Mouse (Mus musculus): ENCODE results near the gene Slc36a1. TPM values are rescaled to one million over a fixed set of nuclear protein-coding genes. Genes with fewer than 3 reads are reported as not detected.

Slc36a1 gene
- polyA plus RNA-seq, 1 experiment, result 17.3 TPM

GRCm38 (mm10) chr11:55261105-55261504, 57.0 kb downstream of the Slc36a1 start:
- no peak for DNase-seq (ENCODE audit: low read depth, low spot score)
- 89% methylated on average over 4 of the region's 4 CpGs for WGBS

DNA sequence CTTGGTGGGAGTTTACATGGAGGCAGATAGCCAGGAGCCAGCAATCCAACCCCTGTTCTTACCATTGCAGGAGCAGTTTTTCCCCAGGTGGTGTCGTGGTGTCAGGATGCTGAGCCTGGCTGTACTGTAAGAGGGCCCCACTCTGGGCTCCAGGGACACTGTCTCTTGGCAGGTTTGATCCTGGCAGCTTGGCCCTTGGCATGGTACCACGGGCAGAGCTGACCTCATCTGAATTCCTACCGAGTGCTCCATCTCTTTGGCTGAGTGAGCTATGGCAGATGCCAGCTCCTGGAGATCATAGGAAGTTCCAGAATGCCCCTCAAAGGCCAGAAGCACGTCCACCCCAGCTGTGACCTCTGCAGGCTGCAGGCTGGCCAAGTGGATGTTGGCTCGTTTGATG, 57.9 kb downstream of the Slc36a1 start:
- no peak for DNase-seq (ENCODE audit: low read depth, low spot score)
- 69% methylated on average over 5 of the region's 5 CpGs for WGBS

- 59% methylated on average over 2 of the region's 2 CpGs for WGBS
- no peak for DNase-seq (ENCODE audit: low read depth, low spot score)
Observed at GRCm38 (mm10) chr11:55264318-55264717, 60.2 kb downstream of the Slc36a1 start.

DNA sequence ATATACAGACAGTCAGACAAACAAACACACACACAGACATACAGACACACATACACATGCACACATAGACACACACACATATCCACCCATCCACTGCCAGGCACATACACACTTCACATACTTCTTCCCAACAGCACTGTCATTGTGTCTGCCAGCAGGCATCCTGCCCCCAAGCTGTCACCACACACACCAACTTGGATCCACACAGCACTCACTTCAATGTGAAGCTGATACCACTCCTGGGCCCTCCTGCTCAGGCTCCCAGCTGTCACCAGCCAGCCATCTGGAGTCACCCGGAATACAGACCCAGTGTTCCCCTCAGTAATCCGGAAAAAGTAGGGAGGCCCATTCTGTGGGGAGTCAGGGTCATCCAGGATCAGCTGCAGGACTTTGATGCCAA, 61.5 kb downstream of the Slc36a1 start:
- 70% methylated on average over 2 of the region's 2 CpGs for WGBS
- DNase-seq (ENCODE audit: low read depth, low spot score), result no peak

GRCm38 (mm10) chr11:55268580-55268979, 64.4 kb downstream of the Slc36a1 start:
- WGBS, result 86% methylated on average over 6 of the region's 6 CpGs
- no peak for DNase-seq (ENCODE audit: low read depth, low spot score)

GRCm38 (mm10) chr11:55274756-55275155, 70.6 kb downstream of the Slc36a1 start:
- no peak for DNase-seq (ENCODE audit: low read depth, low spot score)
- WGBS, result 49% methylated on average over 6 of the region's 6 CpGs

Other genes with a start within 250 kb of the Slc36a1 start
- 49.6 and 88.0 TPM in 2 replicates for gene Tnip1, start 241.4 kb upstream of the Slc36a1 start, polyA plus RNA-seq (2012; rRNA removed)
- 46.6 and 51.9 TPM in 2 replicates for gene Anxa6, start 170.9 kb upstream of the Slc36a1 start, polyA plus RNA-seq (2012; rRNA removed)
- gene Ccdc69, start 126.2 kb upstream of the Slc36a1 start, polyA plus RNA-seq (2012; rRNA removed), result 3.8 and 4.0 TPM in 2 replicates
- gene Gm2a, start 106.2 kb upstream of the Slc36a1 start, polyA plus RNA-seq (2012; rRNA removed), result 28.6 and 32.5 TPM in 2 replicates
- gene Slc36a3, start 52.6 kb upstream of the Slc36a1 start, polyA plus RNA-seq (2012; rRNA removed), result 0.15 and 0.19 TPM in 2 replicates
- gene Slc36a2, start 19.3 kb upstream of the Slc36a1 start, polyA plus RNA-seq (2012; rRNA removed), result 2.9 and 3.6 TPM in 2 replicates
- 0.01 TPM in 2 replicates for gene Fat2, start 132.2 kb downstream of the Slc36a1 start, polyA plus RNA-seq (2012; rRNA removed)
- 441 and 450 TPM in 2 replicates for gene Sparc, start 218.8 kb downstream of the Slc36a1 start, polyA plus RNA-seq (2012; rRNA removed)